Mouse (Mus musculus) cerebellum, adult 2 months (tissue): ENCODE measurements around the gene Babam2.

Experiments
- CTCF ChIP-seq: fragments of 200-500 bp; IDR thresholded peaks from 2 replicates; pipeline ENCODE4 v1.5.1; 2011; ENCODE audit warnings: low read depth, mild to moderate bottlenecking, control low read depth, low read length, moderate library complexity, borderline replicate concordance; ENCODE audit not compliant: insufficient read depth
- POLR2A ChIP-seq: fragments of 200-500 bp; IDR thresholded peaks from 2 replicates; pipeline ENCODE4 v1.6.1; 2011; ENCODE audit warnings: low read length, control low read depth, borderline replicate concordance; ENCODE audit not compliant: insufficient read depth

DNA sequence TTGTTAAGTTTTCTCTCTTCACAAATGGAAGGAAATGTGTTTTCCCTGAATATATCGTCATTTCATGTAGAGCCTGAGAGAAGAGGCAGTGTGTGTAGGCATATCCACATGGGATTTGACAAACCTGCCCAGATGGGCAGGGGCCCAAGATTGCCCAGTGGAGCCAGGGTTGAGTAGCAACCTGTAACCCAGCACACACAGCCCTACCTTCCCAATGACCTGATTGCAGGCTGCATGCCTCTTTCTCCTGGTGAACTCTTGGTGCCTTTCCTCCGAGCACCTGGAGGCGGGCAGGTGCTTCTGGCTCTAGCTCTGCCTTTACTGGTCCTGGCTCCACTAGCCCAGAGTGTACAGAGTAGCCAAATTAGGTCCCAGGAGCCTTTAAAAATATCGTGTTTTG lies 270.0 kb downstream of the Babam2 start:
- TF ChIP-seq CTCF (no peak), POLR2A (no peak)
